Mouse (Mus musculus): ENCODE measurements around the gene Suclg1.
A peak's percentile ranks its signal among the peaks of the same experiment; 100 is the strongest.

The Suclg1 gene

DNA sequence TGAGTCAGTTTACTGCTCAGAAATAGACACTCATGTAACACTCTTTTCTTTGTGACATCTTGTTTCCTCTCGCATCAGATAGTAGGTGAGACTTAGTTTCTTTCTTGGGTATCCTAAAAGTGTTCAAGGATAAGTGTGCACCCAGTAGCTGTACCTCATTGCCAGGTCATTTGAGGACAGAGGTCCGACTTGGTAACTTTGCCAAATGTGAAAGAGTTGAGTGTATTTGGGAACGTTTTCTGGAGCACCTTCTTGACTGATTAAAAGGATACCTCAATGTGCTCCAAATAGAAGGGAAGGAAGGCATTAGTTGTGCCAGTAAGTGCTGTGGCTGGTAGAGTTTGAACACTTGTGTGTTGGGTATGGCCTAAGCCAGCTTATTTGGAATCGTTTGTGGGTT is 1.7 kb downstream of the Suclg1 start:
- peak; percentile 36 for DNase-seq (ENCODE audit: low spot score)

DNA sequence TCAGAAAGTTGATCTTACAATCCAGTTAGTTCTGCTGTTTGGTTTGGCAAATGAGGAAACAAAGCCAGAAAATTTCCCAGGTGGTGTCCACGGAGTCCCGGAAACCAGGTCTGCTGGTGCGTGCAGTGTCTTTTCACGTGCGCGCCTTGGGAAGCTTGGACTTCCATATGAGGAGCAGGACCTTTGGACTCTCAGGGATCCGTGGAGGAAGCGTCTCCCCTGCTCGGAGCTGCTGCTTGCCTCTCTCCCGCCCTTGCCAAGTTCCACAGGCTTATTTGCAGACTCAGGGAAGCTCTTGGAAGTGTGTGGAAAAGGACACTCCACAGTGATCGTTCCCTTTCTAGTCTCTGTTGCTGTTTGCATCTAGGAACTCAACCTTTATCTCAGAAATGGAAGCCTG is 3.2 kb downstream of the Suclg1 start:
- no peak for DNase-seq (ENCODE audit: low spot score)

GRCm38 (mm10) chr6:73252396-73252795 is 4.2 kb downstream of the Suclg1 start:
- DNase-seq (ENCODE audit: low spot score), result no peak

GRCm38 (mm10) chr6:73253006-73253405 is 4.8 kb downstream of the Suclg1 start:
- DNase-seq (ENCODE audit: low spot score), result no peak

DNA sequence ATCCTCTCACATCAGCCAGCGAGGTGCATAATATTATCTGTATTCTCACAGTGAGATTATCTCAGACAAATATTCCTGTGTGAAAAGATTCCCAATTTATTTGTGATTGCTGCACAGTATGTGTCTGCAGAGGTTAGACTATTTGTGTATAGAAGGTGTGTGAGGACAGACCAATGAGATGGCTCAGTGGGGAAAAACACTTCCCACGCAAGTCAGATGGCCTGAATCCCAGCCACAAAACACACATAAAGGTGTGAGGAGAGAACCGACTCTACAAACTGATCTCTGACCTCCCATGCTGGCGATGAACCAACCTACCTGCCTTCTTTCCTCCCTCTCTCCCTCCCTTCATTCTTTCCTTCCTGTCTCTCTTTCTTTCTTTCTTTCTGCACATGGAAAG is 5.4 kb downstream of the Suclg1 start:
- no peak for DNase-seq (ENCODE audit: low spot score)

DNA sequence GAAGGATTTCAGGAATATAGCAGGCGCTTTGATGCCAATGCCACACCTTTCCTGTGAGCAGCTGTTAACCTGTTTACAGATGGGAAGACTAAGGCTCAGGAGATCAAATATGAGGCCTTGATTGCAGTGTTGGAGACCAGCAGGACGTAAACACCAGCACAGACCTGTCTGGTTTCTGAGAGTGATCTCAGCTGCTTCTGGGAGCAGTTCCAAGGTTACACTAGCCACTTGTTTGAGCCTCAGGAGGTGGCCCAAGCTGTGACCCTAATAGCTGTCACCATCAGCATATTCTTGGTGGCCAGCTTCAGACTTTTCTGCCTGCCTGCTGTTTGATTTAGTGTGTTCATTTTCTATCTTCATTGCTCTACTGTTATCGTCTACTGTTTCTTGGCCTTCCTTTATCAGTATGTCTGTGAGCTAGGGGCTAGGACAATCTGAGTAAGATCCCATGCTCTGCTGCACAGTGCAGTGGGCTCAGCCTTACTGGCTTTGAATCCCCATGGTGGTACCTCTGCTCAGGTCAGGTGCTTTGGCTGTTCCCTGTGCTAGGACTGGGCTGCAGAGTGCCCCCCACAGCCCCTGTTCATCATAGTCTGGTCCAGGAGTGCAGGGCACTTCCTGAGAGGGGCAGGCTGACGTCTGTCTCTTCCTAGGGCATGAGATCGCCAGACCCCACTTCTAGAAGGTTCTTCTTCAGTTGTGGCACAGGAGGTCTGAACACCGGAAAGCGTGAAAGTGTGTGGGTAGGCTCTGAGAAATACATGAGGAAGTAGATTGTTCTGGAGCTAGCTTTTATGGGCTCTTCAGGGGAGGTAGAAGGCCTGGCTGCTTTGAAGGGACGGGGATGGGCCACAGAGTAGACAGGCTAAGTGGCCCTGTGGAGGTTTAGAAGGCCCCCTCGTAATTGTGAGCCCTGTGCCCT is 6.4 kb downstream of the Suclg1 start:
- DNase-seq (ENCODE audit: low spot score), result peak; percentile 24

GRCm38 (mm10) chr6:73257068-73257467 is 8.9 kb downstream of the Suclg1 start:
- DNase-seq (ENCODE audit: low spot score), result no peak

DNA sequence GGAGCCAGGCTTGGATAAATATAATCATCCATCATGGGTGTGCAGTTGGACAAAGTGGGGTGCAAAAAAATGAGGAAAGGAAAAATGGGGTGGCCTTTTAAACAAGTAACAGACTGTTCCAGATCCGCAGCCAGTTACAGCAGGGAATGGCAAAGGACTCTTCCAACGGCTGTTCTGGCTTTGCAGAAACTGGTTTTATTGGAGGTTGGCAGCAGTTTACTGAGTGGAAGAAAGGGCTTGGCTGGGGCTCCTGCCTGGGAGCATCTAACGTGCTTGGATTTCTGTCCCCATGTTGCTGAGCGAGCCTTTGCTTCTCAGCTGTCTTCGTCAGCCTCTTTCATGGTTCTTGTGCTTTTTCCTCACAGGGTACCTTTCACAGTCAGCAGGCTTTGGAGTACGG is 11.9 kb downstream of the Suclg1 start:
- DNase-seq (ENCODE audit: low spot score), result no peak

- DNase-seq (ENCODE audit: low spot score), result no peak
These were observed 16.6 kb downstream of the Suclg1 start for GRCm38 (mm10) chr6:73264801-73265200.

DNA sequence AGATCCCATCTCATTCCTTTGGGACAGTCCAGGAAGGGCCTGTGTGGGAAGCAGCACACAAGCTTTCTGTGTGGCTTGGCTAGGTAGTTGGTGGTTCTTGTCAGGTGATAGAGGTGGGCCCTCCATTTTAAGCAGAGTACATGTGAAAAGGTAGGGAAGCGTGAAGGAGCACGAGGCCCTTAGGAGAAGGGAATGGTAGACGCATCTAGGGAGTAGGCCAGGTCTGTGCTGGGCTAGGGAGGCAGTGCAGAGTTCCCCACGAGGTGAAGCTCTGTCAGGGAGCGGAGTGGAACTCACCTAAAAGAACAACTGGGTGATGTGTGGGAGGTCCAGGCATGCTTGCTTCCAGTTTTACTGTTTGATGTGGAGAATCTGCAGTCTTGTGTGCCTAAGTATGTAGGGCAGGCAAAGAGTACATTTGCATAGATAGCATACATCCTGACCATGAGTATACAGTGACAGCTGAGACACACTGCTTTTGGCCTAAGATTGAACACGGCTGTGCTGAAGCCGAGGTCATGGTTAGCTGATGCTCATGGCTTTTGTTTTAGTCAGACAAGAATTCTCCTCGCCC is 19.6 kb downstream of the Suclg1 start:
- DNase-seq (ENCODE audit: low spot score), result no peak

- no peak for DNase-seq (ENCODE audit: low spot score)
These were observed 21.2 kb downstream of the Suclg1 start for GRCm38 (mm10) chr6:73269374-73269773.

- peak; percentile 71 for DNase-seq (ENCODE audit: low spot score)
These were observed 23.4 kb downstream of the Suclg1 start for GRCm38 (mm10) chr6:73271546-73272091.

DNA sequence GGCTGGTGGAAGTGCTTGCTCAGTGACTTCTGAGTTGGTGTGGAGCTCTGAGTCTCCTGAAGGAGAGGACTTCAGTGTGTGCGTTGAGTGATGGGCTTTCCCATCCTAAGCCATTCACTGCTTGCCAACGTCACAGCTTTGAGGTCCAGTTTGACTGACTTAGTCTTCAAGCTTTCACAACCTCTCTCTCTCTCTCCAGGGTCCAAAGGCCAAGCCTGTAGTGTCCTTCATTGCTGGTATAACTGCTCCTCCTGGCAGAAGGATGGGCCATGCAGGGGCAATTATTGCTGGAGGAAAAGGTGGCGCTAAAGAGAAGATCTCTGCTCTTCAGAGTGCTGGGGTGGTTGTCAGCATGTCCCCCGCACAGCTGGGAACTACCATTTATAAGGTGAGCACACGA is 26.8 kb downstream of the Suclg1 start:
- no peak for DNase-seq (ENCODE audit: low spot score)

- no peak for DNase-seq (ENCODE audit: low spot score)
These were observed 31.5 kb downstream of the Suclg1 start for GRCm38 (mm10) chr6:73279681-73280080.

GRCm38 (mm10) chr6:73280546-73281115 is 32.4 kb downstream of the Suclg1 start:
- no peak for DNase-seq (ENCODE audit: low spot score)

GRCm38 (mm10) chr6:73286326-73286725 is 38.1 kb downstream of the Suclg1 start:
- DNase-seq (ENCODE audit: low spot score), result no peak

DNA sequence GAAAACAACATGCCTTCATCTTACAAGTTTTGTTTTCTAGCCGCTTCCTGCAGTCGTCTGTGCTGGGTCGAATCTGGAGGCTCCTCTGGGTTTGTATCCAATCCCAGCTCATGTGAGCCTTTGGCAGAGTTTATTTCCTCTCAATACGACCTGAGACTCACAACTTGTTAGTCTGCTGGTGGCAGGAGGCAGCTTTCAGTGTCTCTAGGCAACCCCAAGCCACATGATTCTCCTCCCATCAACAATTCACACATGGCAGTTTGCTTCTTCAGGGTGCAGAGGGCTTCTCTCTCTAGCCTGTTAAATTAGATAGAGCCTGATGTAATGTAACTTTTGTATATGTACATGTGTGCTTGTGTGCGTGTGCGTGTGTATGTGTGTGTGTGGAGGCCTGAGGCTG is 58.7 kb downstream of the Suclg1 start:
- no peak for DNase-seq (ENCODE audit: low spot score)

- DNase-seq (ENCODE audit: low spot score), result no peak
These were observed 60.7 kb downstream of the Suclg1 start for GRCm38 (mm10) chr6:73308685-73309520.

DNA sequence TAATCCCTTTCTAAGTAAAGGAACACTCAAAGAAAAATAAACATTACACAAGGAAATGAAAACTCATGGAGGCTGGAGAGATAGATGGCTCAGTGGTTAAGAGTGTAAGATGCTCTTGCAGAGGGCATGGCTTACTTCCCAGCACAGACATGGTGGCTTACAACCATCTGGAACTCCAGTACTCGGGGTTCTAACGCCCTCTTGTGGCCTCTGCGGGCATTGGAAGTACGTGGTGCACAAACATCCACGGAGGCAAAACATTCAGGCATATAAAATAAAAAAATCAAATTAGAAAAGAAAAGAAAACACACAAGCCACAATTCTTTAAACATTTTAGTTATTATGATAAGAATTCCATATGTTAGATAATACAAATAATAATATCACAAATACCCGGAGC is 63.2 kb downstream of the Suclg1 start:
- no peak for DNase-seq (ENCODE audit: low spot score)

DNA sequence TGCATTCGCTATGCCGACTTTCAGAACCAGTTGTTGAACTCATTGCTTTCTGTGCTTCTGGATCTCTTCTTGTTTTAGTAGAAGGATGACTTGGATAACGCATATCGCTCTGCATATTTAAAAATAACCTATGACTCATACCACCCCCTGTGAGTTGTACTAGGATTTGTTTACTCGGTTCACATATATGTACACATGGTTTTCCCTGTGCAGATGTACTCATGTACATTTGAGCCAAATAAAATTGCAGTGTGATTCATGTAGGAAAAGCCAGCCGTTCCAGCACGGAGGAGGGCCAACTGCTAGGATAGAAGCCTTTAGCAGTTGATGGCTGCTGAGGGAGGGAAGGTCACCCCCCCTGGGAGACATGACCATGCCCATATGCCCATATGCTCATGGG is 63.6 kb downstream of the Suclg1 start:
- no peak for DNase-seq (ENCODE audit: low spot score)

DNA sequence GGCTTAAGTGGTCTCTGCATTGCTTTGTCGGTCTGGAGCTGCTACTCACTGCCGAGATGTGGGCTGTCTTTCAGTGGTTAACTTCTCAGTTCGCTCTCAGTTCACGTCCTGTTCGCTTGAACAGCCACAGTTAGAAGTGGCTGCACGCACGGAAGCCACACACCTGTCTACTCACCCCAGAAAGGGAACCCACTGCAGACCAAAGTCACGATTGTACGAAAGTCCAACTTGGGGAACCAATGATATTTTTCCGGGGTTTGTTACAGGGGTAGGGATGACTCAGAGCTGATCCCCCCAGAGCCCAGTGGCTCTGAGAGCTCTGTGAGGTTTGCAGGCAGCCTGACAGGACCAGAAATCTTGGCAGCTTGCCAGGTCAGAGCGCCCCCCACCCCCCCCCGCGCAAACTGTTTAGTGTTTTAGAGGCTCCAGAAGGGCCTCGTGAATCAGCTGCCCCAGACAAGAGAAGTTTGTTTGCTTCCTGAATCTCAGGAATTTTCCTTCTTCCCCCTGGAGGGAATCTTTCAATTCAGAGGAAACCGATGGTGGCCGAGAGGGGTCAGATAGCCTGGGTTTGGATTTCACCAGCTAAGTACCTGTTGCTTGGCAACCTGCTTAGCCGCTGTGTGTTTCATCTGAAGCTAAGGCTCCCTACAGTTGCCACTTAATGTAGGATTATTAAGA is 66.9 kb downstream of the Suclg1 start:
- peak; percentile 73 for DNase-seq (ENCODE audit: low spot score)

Data from lung, postnatal 25 days (tissue).